Mouse (Mus musculus): Measurements from ENCODE around the gene Nrgn.
A peak's percentile ranks its signal among the peaks of the same experiment; 100 is the strongest.

Gene Nrgn

GRCm38 (mm10) chr9:37554279-37554678 is 1.6 kb upstream of the Nrgn start:
- DNase-seq (ENCODE audit: low spot score) = no peak

GRCm38 (mm10) chr9:37551751-37552531 is 763 bp downstream of the Nrgn start:
- DNase-seq (ENCODE audit: low spot score) = no peak

GRCm38 (mm10) chr9:37550435-37550834 is 2.3 kb downstream of the Nrgn start:
- DNase-seq (ENCODE audit: low spot score) = no peak

GRCm38 (mm10) chr9:37546889-37547288 is 5.8 kb downstream of the Nrgn start:
- DNase-seq (ENCODE audit: low spot score) = no peak

GRCm38 (mm10) chr9:37545847-37546452 is 6.8 kb downstream of the Nrgn start:
- no peak for DNase-seq (ENCODE audit: low spot score)

GRCm38 (mm10) chr9:37545166-37545610 is 7.5 kb downstream of the Nrgn start:
- DNase-seq (ENCODE audit: low spot score) = no peak

- DNase-seq (ENCODE audit: low spot score) = peak; percentile 47
These were observed 8.1 kb downstream of the Nrgn start for GRCm38 (mm10) chr9:37544447-37545165.

GRCm38 (mm10) chr9:37543869-37544440 is 8.7 kb downstream of the Nrgn start:
- DNase-seq (ENCODE audit: low spot score) = no peak

GRCm38 (mm10) chr9:37541851-37542642 is 10.7 kb downstream of the Nrgn start:
- DNase-seq (ENCODE audit: low spot score) = no peak

GRCm38 (mm10) chr9:37540701-37541575 is 11.8 kb downstream of the Nrgn start:
- DNase-seq (ENCODE audit: low spot score) = no peak

- DNase-seq (ENCODE audit: low spot score) = no peak
These were observed 12.5 kb downstream of the Nrgn start for GRCm38 (mm10) chr9:37540226-37540625.

GRCm38 (mm10) chr9:37539170-37540025 is 13.3 kb downstream of the Nrgn start, which contains the start of gene Vsig2:
Gene Vsig2, plus strand, starts transcription at chr9:37539255.
- DNase-seq (ENCODE audit: low spot score) = no peak

GRCm38 (mm10) chr9:37537658-37538250 is 14.9 kb downstream of the Nrgn start:
- no peak for DNase-seq (ENCODE audit: low spot score)

- DNase-seq (ENCODE audit: low spot score) = no peak
These were observed 15.9 kb downstream of the Nrgn start for GRCm38 (mm10) chr9:37536851-37537250.

GRCm38 (mm10) chr9:37530888-37531705 is 21.6 kb downstream of the Nrgn start:
- peak; percentile 79 for DNase-seq (ENCODE audit: low spot score)

GRCm38 (mm10) chr9:37530031-37530887 is 22.4 kb downstream of the Nrgn start:
- DNase-seq (ENCODE audit: low spot score) = peak; percentile 57

- no peak for DNase-seq (ENCODE audit: low spot score)
These were observed 24.3 kb downstream of the Nrgn start for GRCm38 (mm10) chr9:37528225-37528970.
